Mouse (Mus musculus): ENCODE data around the gene Rnaseh2c. TPM values are rescaled to one million over a fixed set of nuclear protein-coding genes. Genes with fewer than 3 reads are reported as not detected.

The Rnaseh2c gene
- polyA plus RNA-seq, 2 experiments = 103 to 107 TPM

DNA sequence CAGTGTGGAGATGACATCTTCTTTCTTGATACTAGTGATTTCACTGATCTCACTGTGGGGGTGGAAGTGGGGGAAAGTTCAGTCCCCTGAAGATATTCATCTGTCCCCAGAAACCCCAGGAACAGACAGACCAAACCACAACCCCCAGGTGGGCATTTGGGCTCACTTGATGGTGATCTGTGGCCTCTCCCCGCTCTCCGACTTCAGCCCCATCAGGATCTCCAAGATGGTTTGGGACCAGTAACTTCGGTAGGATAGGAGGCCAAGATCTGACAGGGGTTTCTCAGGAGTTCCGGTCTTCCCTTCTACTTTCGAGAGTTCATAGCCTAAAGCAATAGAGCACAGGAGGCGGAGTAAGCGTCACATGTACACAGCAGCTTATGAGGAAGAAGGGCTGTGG lies 2.0 kb downstream of the Rnaseh2c start:
- H3K4me2 ChIP-seq (replicated peaks; ENCODE audit: low read depth, low read length, severe bottlenecking) = no peak overlapping the region
- ATAC-seq (ENCODE audit: low FRiP score, low read depth) (no peak), DNase-seq (ENCODE audit: low spot score) (no peak)
- 85% methylated on average over 7 of the region's 7 CpGs for WGBS
- H3K9ac ChIP-seq (ENCODE audit: low read depth, low read length, severe bottlenecking) = no peak overlapping the region
- no peak overlapping the region for H3K27ac ChIP-seq (replicated peaks; ENCODE audit: low read depth, low read length)
- no peak for TF ChIP-seq POLR2A (IDR thresholded peaks at IDR 0.05; ENCODE audit: borderline replicate concordance, extremely low read depth, insufficient read depth, insufficient read length)
- H3K27me3 ChIP-seq (ENCODE audit: control insufficient read depth, insufficient read depth, low read length) = no peaks in the 10 kb centered on the region
- H3K9me3 ChIP-seq (ENCODE audit: control insufficient read depth, low read length) = no peaks in the 10 kb centered on the region
- H3K4me3 ChIP-seq (replicated peaks; ENCODE audit: low read length) = no peak overlapping the region; the same call in 1 of the 2 replicates
- peaks cover 58% of the 10 kb centered on the region for H3K36me3 ChIP-seq (ENCODE audit: control insufficient read depth, insufficient read depth, low read length)
- H3K4me1 ChIP-seq (ENCODE audit: control insufficient read depth, insufficient read depth, low read length) = peaks cover 12% of the 10 kb centered on the region

GRCm38 (mm10) chr19:5605126-5605525 lies 3.5 kb downstream of the Rnaseh2c start:
- WGBS = 97% methylated on average over 7 of the region's 7 CpGs
- Histone ChIP-seq H3K9me3 (ENCODE audit: control insufficient read depth, low read length) (no peaks in the 10 kb centered on the region), H3K27ac (replicated peaks; ENCODE audit: low read depth, low read length) (no peak overlapping the region), H3K4me2 (replicated peaks; ENCODE audit: low read depth, low read length, severe bottlenecking) (no peak overlapping the region), H3K36me3 (ENCODE audit: control insufficient read depth, insufficient read depth, low read length) (peaks cover 61% of the 10 kb centered on the region), H3K4me1 (ENCODE audit: control insufficient read depth, insufficient read depth, low read length) (peaks cover 19% of the 10 kb centered on the region), H3K9ac (ENCODE audit: low read depth, low read length, severe bottlenecking) (no peak overlapping the region), H3K4me3 (replicated peaks; ENCODE audit: low read length) (no peak overlapping the region), H3K27me3 (ENCODE audit: control insufficient read depth, insufficient read depth, low read length) (no peaks in the 10 kb centered on the region)
- no peak for ATAC-seq (ENCODE audit: low FRiP score, low read depth)
- TF ChIP-seq POLR2A (IDR thresholded peaks at IDR 0.05; ENCODE audit: borderline replicate concordance, extremely low read depth, insufficient read depth, insufficient read length) = no peak
- DNase-seq (ENCODE audit: low spot score) = no peak

DNA sequence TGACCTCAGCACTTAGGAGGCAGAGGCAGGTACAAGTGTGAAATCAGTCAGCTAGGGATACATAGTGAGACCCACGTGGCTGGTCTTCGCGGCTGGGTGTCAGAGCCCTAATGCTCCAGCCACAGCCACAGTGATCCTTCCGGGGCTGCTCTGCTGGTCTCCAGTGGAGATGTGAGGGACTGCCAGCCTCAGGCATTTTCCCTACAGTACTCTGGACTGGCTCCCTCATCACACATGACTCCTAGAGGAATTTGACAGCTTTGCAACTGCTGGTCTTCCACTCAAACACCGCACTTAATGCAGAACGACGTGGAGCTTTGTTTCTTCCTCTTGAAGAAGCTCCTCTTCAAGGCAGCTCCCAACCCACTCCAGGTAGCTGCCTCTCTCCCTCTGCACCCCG lies 4.5 kb downstream of the Rnaseh2c start:
- Histone ChIP-seq H3K9ac (ENCODE audit: low read depth, low read length, severe bottlenecking) (no peak overlapping the region), H3K4me3 (replicated peaks; ENCODE audit: low read length) (no peak overlapping the region), H3K27me3 (ENCODE audit: control insufficient read depth, insufficient read depth, low read length) (no peaks in the 10 kb centered on the region), H3K4me1 (ENCODE audit: control insufficient read depth, insufficient read depth, low read length) (peaks cover 27% of the 10 kb centered on the region), H3K27ac (replicated peaks; ENCODE audit: low read depth, low read length) (no peak overlapping the region), H3K9me3 (ENCODE audit: control insufficient read depth, low read length) (no peaks in the 10 kb centered on the region), H3K4me2 (replicated peaks; ENCODE audit: low read depth, low read length, severe bottlenecking) (no peak overlapping the region), H3K36me3 (ENCODE audit: control insufficient read depth, insufficient read depth, low read length) (peaks cover 61% of the 10 kb centered on the region)
- 83% methylated on average over 8 of the region's 8 CpGs for WGBS
- no peak for TF ChIP-seq POLR2A (IDR thresholded peaks at IDR 0.05; ENCODE audit: borderline replicate concordance, extremely low read depth, insufficient read depth, insufficient read length)
- ATAC-seq (ENCODE audit: low FRiP score, low read depth) (no peak), DNase-seq (ENCODE audit: low spot score) (no peak)

DNA sequence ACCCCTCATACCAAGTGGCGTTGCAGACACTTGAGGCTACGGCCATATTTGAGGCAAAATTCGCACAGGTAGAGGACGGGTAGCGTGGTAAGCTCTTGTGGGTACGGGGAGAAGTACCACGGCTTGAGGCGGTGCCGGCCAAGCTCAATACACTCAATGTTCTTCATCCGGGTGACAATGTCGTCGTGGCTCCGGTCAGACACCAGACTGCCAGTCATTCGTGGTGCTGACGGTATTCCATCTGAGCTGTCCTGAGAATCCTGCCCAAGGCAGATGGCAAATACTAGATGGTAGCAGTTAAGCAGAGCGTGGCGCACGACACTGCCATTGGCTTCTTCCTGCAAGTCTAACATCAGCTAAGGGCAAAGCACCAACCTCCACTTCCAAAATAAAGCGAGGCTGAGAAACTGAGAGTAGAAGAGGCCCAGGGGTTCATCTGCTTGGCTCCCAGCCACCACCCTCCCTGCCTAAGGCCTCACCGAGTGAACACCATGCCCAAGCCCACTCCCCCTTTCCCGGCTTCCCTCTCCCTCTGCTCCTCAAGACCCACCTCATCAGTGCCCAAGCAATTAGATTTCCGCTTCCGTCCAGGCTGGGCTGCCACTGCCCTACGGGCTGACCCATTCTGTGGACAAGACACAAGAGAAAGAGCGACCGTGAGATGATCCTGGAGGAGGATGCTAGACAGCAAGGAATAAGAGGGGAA lies 6.2 kb downstream of the Rnaseh2c start:
- no peaks in the 10 kb centered on the region for H3K9me3 ChIP-seq (ENCODE audit: control insufficient read depth, low read length)
- no peak overlapping the region for H3K4me2 ChIP-seq (replicated peaks; ENCODE audit: low read depth, low read length, severe bottlenecking)
- peaks cover 22% of the 10 kb centered on the region for H3K4me1 ChIP-seq (ENCODE audit: control insufficient read depth, insufficient read depth, low read length)
- no peak for TF ChIP-seq POLR2A (IDR thresholded peaks at IDR 0.05; ENCODE audit: borderline replicate concordance, extremely low read depth, insufficient read depth, insufficient read length)
- H3K27ac ChIP-seq (replicated peaks; ENCODE audit: low read depth, low read length) = no peak overlapping the region
- peaks cover 61% of the 10 kb centered on the region for H3K36me3 ChIP-seq (ENCODE audit: control insufficient read depth, insufficient read depth, low read length)
- no peak overlapping the region for H3K9ac ChIP-seq (ENCODE audit: low read depth, low read length, severe bottlenecking)
- no peaks in the 10 kb centered on the region for H3K27me3 ChIP-seq (ENCODE audit: control insufficient read depth, insufficient read depth, low read length)
- DNase-seq (ENCODE audit: low spot score) (no peak), ATAC-seq (ENCODE audit: low FRiP score, low read depth) (no peak)
- no peak overlapping the region for H3K4me3 ChIP-seq (replicated peaks; ENCODE audit: low read length)
- WGBS = 95% methylated on average over 26 of the region's 26 CpGs

DNA sequence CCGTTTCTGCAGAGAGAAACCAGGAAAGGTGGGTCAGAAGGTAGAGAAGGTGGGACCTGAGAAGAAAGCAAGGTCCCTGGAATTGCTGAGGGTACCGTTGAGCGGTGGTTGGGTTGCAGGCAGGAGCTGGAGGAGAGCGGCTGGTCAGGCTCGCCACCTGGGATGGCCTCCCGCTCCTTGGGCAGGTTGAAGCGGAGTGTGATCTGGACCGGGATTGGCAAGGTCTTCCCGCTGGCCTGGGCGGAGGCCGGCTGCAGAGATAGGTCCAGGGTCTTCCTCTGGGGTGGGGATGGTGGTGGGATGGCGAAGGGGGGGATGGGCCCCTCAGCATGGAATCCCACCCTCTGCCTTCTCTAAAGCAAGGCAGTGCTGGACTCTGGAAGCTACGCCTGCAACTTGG lies 7.0 kb downstream of the Rnaseh2c start:
- DNase-seq (ENCODE audit: low spot score) (no peak), ATAC-seq (ENCODE audit: low FRiP score, low read depth) (no peak)
- H3K9ac ChIP-seq (ENCODE audit: low read depth, low read length, severe bottlenecking) = no peak overlapping the region
- H3K9me3 ChIP-seq (ENCODE audit: control insufficient read depth, low read length) = no peaks in the 10 kb centered on the region
- no peaks in the 10 kb centered on the region for H3K27me3 ChIP-seq (ENCODE audit: control insufficient read depth, insufficient read depth, low read length)
- H3K4me3 ChIP-seq (replicated peaks; ENCODE audit: low read length) = peak overlapping the region; percentile 76
- peak overlapping the region; percentile 61 for H3K4me2 ChIP-seq (replicated peaks; ENCODE audit: low read depth, low read length, severe bottlenecking)
- peaks cover 17% of the 10 kb centered on the region for H3K4me1 ChIP-seq (ENCODE audit: control insufficient read depth, insufficient read depth, low read length)
- no peak overlapping the region for H3K27ac ChIP-seq (replicated peaks; ENCODE audit: low read depth, low read length)
- 98% methylated on average over 10 of the region's 13 CpGs for WGBS
- peaks cover 53% of the 10 kb centered on the region for H3K36me3 ChIP-seq (ENCODE audit: control insufficient read depth, insufficient read depth, low read length)
- no peak for TF ChIP-seq POLR2A (IDR thresholded peaks at IDR 0.05; ENCODE audit: borderline replicate concordance, extremely low read depth, insufficient read depth, insufficient read length)
